Mouse (Mus musculus): ENCODE results near the gene Arvcf. TPM values are rescaled to one million over a fixed set of nuclear protein-coding genes. Genes with fewer than 3 reads are reported as not detected.

Gene Arvcf
- polyA plus RNA-seq, 1 experiment from 2014 or later = 13.8 TPM

GRCm38 (mm10) chr16:18416094-18416761, 68.2 kb downstream of the Arvcf start:
- no peak overlapping the region for H3K4me3 ChIP-seq (ENCODE audit: low read depth, low read length)
- H3K36me3 ChIP-seq (ENCODE audit: control insufficient read depth, insufficient read depth, low read length) = peaks cover 22% of the 10 kb centered on the region; the same call in 1 of the 2 replicates
- H3K9me3 ChIP-seq (ENCODE audit: control insufficient read depth, low read length) = no peaks in the 10 kb centered on the region
- 78% methylated on average over 18 of the region's 18 CpGs for WGBS
- no peak for ATAC-seq (replicated peaks; ENCODE audit: low FRiP score)
- H3K4me1 ChIP-seq (replicated peaks; ENCODE audit: control insufficient read depth, insufficient read depth, low read length) = peaks cover 21% of the 10 kb centered on the region
- H3K9ac ChIP-seq (ENCODE audit: low read depth, low read length) = no peak overlapping the region
- no peaks in the 10 kb centered on the region for H3K27me3 ChIP-seq (replicated peaks; ENCODE audit: control insufficient read depth, insufficient read depth, low read length)
- H3K27ac ChIP-seq (ENCODE audit: low read depth, low read length) = 0 out of 2 replicates have a peak overlapping the region, but pooled peaks have one; percentile 60
- no peak overlapping the region for H3K4me2 ChIP-seq
- DNase-seq (ENCODE audit: low spot score) = no peak

- no peak overlapping the region for H3K4me3 ChIP-seq (ENCODE audit: low read depth, low read length)
- H3K27ac ChIP-seq (ENCODE audit: low read depth, low read length) = peak overlapping the region; percentile 60; the same call in 1 of the 2 replicates
- no peak overlapping the region for H3K9ac ChIP-seq (ENCODE audit: low read depth, low read length)
- H3K9me3 ChIP-seq (ENCODE audit: control insufficient read depth, low read length) = no peaks in the 10 kb centered on the region
- H3K4me1 ChIP-seq (replicated peaks; ENCODE audit: control insufficient read depth, insufficient read depth, low read length) = peaks cover 21% of the 10 kb centered on the region
- ATAC-seq (replicated peaks; ENCODE audit: low FRiP score) (no peak), DNase-seq (ENCODE audit: low spot score) (no peak)
- WGBS = 82% methylated on average over 3 of the region's 3 CpGs
- H3K4me2 ChIP-seq = no peak overlapping the region
- peaks cover 20% of the 10 kb centered on the region; the same call in 1 of the 2 replicates for H3K36me3 ChIP-seq (ENCODE audit: control insufficient read depth, insufficient read depth, low read length)
- H3K27me3 ChIP-seq (replicated peaks; ENCODE audit: control insufficient read depth, insufficient read depth, low read length) = no peaks in the 10 kb centered on the region
These were observed 68.9 kb downstream of the Arvcf start for GRCm38 (mm10) chr16:18416837-18417236.

GRCm38 (mm10) chr16:18417491-18417890, 69.5 kb downstream of the Arvcf start:
- Histone ChIP-seq H3K27ac (ENCODE audit: low read depth, low read length) (no peak overlapping the region), H3K4me3 (ENCODE audit: low read depth, low read length) (no peak overlapping the region), H3K9me3 (ENCODE audit: control insufficient read depth, low read length) (no peaks in the 10 kb centered on the region), H3K27me3 (replicated peaks; ENCODE audit: control insufficient read depth, insufficient read depth, low read length) (no peaks in the 10 kb centered on the region), H3K36me3 (ENCODE audit: control insufficient read depth, insufficient read depth, low read length) (peaks cover 22% of the 10 kb centered on the region; the same call in 1 of the 2 replicates), H3K9ac (ENCODE audit: low read depth, low read length) (no peak overlapping the region), H3K4me2 (no peak overlapping the region), H3K4me1 (replicated peaks; ENCODE audit: control insufficient read depth, insufficient read depth, low read length) (peaks cover 21% of the 10 kb centered on the region)
- no peak for DNase-seq (ENCODE audit: low spot score)
- WGBS = 90% methylated on average over 5 of the region's 5 CpGs
- no peak for ATAC-seq (replicated peaks; ENCODE audit: low FRiP score)

- H3K4me1 ChIP-seq (replicated peaks; ENCODE audit: control insufficient read depth, insufficient read depth, low read length) = peaks cover 21% of the 10 kb centered on the region
- no peak for DNase-seq (ENCODE audit: low spot score)
These were observed 71.0 kb downstream of the Arvcf start for GRCm38 (mm10) chr16:18418756-18419602.

GRCm38 (mm10) chr16:18419603-18420026, 71.6 kb downstream of the Arvcf start:
- H3K27ac ChIP-seq (ENCODE audit: low read depth, low read length) = peak overlapping the region; percentile 88
- DNase-seq (ENCODE audit: low spot score) = no peak
- peak overlapping the region; percentile 51; the same call in 1 of the 2 replicates for H3K9ac ChIP-seq (ENCODE audit: low read depth, low read length)
- H3K4me2 ChIP-seq = peak overlapping the region; percentile 63
- H3K4me1 ChIP-seq (replicated peaks; ENCODE audit: control insufficient read depth, insufficient read depth, low read length) = peaks cover 26% of the 10 kb centered on the region
- H3K36me3 ChIP-seq (ENCODE audit: control insufficient read depth, insufficient read depth, low read length) = peaks cover 20% of the 10 kb centered on the region; the same call in 1 of the 2 replicates
- WGBS = 33% methylated on average over 1 of the region's 1 CpGs
- ATAC-seq (replicated peaks; ENCODE audit: low FRiP score) = peak; percentile 74
- no peaks in the 10 kb centered on the region for H3K27me3 ChIP-seq (replicated peaks; ENCODE audit: control insufficient read depth, insufficient read depth, low read length)
- peak overlapping the region; percentile 15; the same call in 1 of the 2 replicates for H3K4me3 ChIP-seq (ENCODE audit: low read depth, low read length)
- H3K9me3 ChIP-seq (ENCODE audit: control insufficient read depth, low read length) = no peaks in the 10 kb centered on the region

More at GRCm38 (mm10) chr16:18418756-18419602, 71.0 kb downstream of the Arvcf start:
- Histone ChIP-seq H3K9ac (ENCODE audit: low read depth, low read length) (peak overlapping the region; percentile 53), H3K36me3 (ENCODE audit: control insufficient read depth, insufficient read depth, low read length) (peaks cover 20% of the 10 kb centered on the region; the same call in 1 of the 2 replicates), H3K4me2 (peak overlapping the region; percentile 63), H3K4me3 (ENCODE audit: low read depth, low read length) (peak overlapping the region; percentile 15; the same call in 1 of the 2 replicates), H3K27ac (ENCODE audit: low read depth, low read length) (peak overlapping the region; percentile 88), H3K9me3 (ENCODE audit: control insufficient read depth, low read length) (no peaks in the 10 kb centered on the region), H3K27me3 (replicated peaks; ENCODE audit: control insufficient read depth, insufficient read depth, low read length) (no peaks in the 10 kb centered on the region)
- 76% methylated on average over 4 of the region's 4 CpGs for WGBS
- ATAC-seq (replicated peaks; ENCODE audit: low FRiP score) = peak; percentile 88

- peak overlapping the region; percentile 88 for H3K27ac ChIP-seq (ENCODE audit: low read depth, low read length)
- DNase-seq (ENCODE audit: low spot score) (no peak), ATAC-seq (replicated peaks; ENCODE audit: low FRiP score) (no peak)
- H3K9ac ChIP-seq (ENCODE audit: low read depth, low read length) = no peak overlapping the region
- H3K27me3 ChIP-seq (replicated peaks; ENCODE audit: control insufficient read depth, insufficient read depth, low read length) = no peaks in the 10 kb centered on the region
- H3K4me1 ChIP-seq (replicated peaks; ENCODE audit: control insufficient read depth, insufficient read depth, low read length) = peaks cover 28% of the 10 kb centered on the region
- peak overlapping the region; percentile 15 for H3K4me2 ChIP-seq
- WGBS = 76% methylated on average over 3 of the region's 3 CpGs
- H3K9me3 ChIP-seq (ENCODE audit: control insufficient read depth, low read length) = no peaks in the 10 kb centered on the region
- H3K4me3 ChIP-seq (ENCODE audit: low read depth, low read length) = no peak overlapping the region
- peaks cover 16% of the 10 kb centered on the region; the same call in 1 of the 2 replicates for H3K36me3 ChIP-seq (ENCODE audit: control insufficient read depth, insufficient read depth, low read length)
These were observed 72.6 kb downstream of the Arvcf start for GRCm38 (mm10) chr16:18420571-18420970.

GRCm38 (mm10) chr16:18423203-18423914, 75.4 kb downstream of the Arvcf start:
- H3K9ac ChIP-seq (ENCODE audit: low read depth, low read length) = no peak overlapping the region
- peak overlapping the region; percentile 88; the same call in 1 of the 2 replicates for H3K4me2 ChIP-seq
- H3K27me3 ChIP-seq (replicated peaks; ENCODE audit: control insufficient read depth, insufficient read depth, low read length) = no peaks in the 10 kb centered on the region
- WGBS = 83% methylated on average over 7 of the region's 7 CpGs
- H3K9me3 ChIP-seq (ENCODE audit: control insufficient read depth, low read length) = no peaks in the 10 kb centered on the region
- peaks cover 11% of the 10 kb centered on the region; the same call in 1 of the 2 replicates for H3K36me3 ChIP-seq (ENCODE audit: control insufficient read depth, insufficient read depth, low read length)
- H3K27ac ChIP-seq (ENCODE audit: low read depth, low read length) = no peak overlapping the region
- ATAC-seq (replicated peaks; ENCODE audit: low FRiP score) (no peak), DNase-seq (ENCODE audit: low spot score) (no peak)
- no peak overlapping the region for H3K4me3 ChIP-seq (ENCODE audit: low read depth, low read length)
- peaks cover 38% of the 10 kb centered on the region for H3K4me1 ChIP-seq (replicated peaks; ENCODE audit: control insufficient read depth, insufficient read depth, low read length)

- H3K4me2 ChIP-seq = peak overlapping the region; percentile 88
- WGBS = 87% methylated on average over 5 of the region's 5 CpGs
- H3K4me1 ChIP-seq (replicated peaks; ENCODE audit: control insufficient read depth, insufficient read depth, low read length) = peaks cover 33% of the 10 kb centered on the region
These were observed 75.9 kb downstream of the Arvcf start for GRCm38 (mm10) chr16:18423915-18424265.

More at GRCm38 (mm10) chr16:18423915-18424265, 75.9 kb downstream of the Arvcf start:
- H3K9me3 ChIP-seq (ENCODE audit: control insufficient read depth, low read length) = no peaks in the 10 kb centered on the region
- DNase-seq (ENCODE audit: low spot score) = no peak
- no peak overlapping the region for H3K9ac ChIP-seq (ENCODE audit: low read depth, low read length)
- H3K27me3 ChIP-seq (replicated peaks; ENCODE audit: control insufficient read depth, insufficient read depth, low read length) = no peaks in the 10 kb centered on the region
- no peak overlapping the region for H3K4me3 ChIP-seq (ENCODE audit: low read depth, low read length)
- no peak for ATAC-seq (replicated peaks; ENCODE audit: low FRiP score)
- peaks cover 11% of the 10 kb centered on the region; the same call in 1 of the 2 replicates for H3K36me3 ChIP-seq (ENCODE audit: control insufficient read depth, insufficient read depth, low read length)
- no peak overlapping the region for H3K27ac ChIP-seq (ENCODE audit: low read depth, low read length)

Measured in liver, embryonic 11.5 days (tissue).